Mouse (Mus musculus) ES-Bruce4 (cell line): ENCODE measurements around the gene Tcl1b2. TPM values are rescaled to one million over a fixed set of nuclear protein-coding genes. Genes with fewer than 3 reads are reported as not detected.
"Not testable (repeated sequence)": the region's sequence is repeated elsewhere in the genome, so short reads cannot be mapped to it uniquely, and the experiment has no call there.

ENCODE experiments used
- H3K27ac ChIP-seq: 2 replicates; pipeline ENCODE4 v1.5.1; 2012; ENCODE audit warnings: low read length, inconsistent platforms; ENCODE audit not compliant: insufficient read depth
- H3K27me3 ChIP-seq: 2 replicates; pipeline ENCODE4 v1.6.1; 2012; ENCODE audit warnings: mild to moderate bottlenecking, low read length, inconsistent platforms; ENCODE audit not compliant: control insufficient read depth, poor library complexity, insufficient read depth, severe bottlenecking
- H3K36me3 ChIP-seq: 2 replicates; pipeline ENCODE4 v1.6.1; 2012; ENCODE audit warnings: inconsistent platforms, mild to moderate bottlenecking, low read length, moderate library complexity; ENCODE audit not compliant: control insufficient read depth, poor library complexity, insufficient read depth, severe bottlenecking
- H3K4me1 ChIP-seq: one replicate; pipeline ENCODE4 v1.8.1; 2011; ENCODE audit warnings: low read length; ENCODE audit not compliant: control insufficient read depth, insufficient read depth
- H3K4me3 ChIP-seq: 2 replicates; pipeline ENCODE4 v1.5.1; 2011; ENCODE audit warnings: low read depth, mild to moderate bottlenecking, low read length
- H3K9ac ChIP-seq: 2 replicates; pipeline ENCODE4 v1.6.1; 2012; ENCODE audit warnings: low read depth, mild to moderate bottlenecking, inconsistent platforms; ENCODE audit not compliant: poor library complexity, severe bottlenecking
- H3K9me3 ChIP-seq: replicated peaks from 2 replicates; pipeline ENCODE4 v1.6.1; 2012; ENCODE audit warnings: mild to moderate bottlenecking, low read length, inconsistent platforms; ENCODE audit not compliant: control insufficient read depth, poor library complexity, insufficient read depth, severe bottlenecking
- CTCF ChIP-seq: IDR thresholded peaks from one replicate; pipeline ENCODE4 v1.8.1; 2011; ENCODE audit warnings: low read depth, low read length
- EP300 ChIP-seq: IDR thresholded peaks from 2 replicates; pipeline ENCODE4 v1.6.1; 2011; ENCODE audit warnings: low read depth, low read length; ENCODE audit not compliant: insufficient read depth
- POLR2A ChIP-seq: IDR thresholded peaks from one replicate; pipeline ENCODE4 v1.8.1; 2011; ENCODE audit warnings: low read length; ENCODE audit not compliant: insufficient read depth
- polyA plus RNA-seq: library from polyadenylated mRNA; stranded (reverse); fragments of >200 nt; gene quantifications from 2 replicates; pipeline ENCODE4 v1.2.4, GENCODE M21; 2011; ENCODE audit warnings: low read depth; ENCODE audit not compliant: missing spikeins, insufficient read depth, insufficient read length

Gene Tcl1b2
- polyA plus RNA-seq, 1 experiment: not detected

DNA sequence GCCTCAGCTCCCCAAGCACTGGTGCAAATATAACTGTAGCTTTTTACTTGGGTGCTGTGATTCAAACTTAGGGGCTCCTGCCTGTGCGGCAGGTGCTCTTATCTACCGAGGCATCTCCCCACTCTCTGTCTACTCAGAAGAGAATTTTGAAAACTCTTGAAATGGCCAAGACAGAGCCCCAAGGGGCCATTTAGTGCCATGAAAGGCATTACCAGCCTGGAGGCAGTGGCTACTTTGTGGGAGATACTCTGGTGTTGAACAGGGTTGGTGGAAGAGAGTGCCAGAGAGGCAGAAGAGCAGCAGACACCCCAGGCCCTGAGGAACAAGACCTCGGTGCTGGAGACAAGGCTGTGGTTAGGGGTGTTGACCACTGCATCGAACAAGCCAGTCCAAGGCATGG, 11.0 kb upstream of the Tcl1b2 start:
- H3K27me3 ChIP-seq, H3K9me3 ChIP-seq, H3K36me3 ChIP-seq, H3K4me1 ChIP-seq, H3K4me3 ChIP-seq, H3K9ac ChIP-seq, H3K27ac ChIP-seq: not testable (repeated sequence)

GRCm38 (mm10) chr12:105137729-105138128, 8.1 kb upstream of the Tcl1b2 start:
- H3K9me3 ChIP-seq, H3K4me1 ChIP-seq, H3K4me3 ChIP-seq, H3K9ac ChIP-seq, H3K36me3 ChIP-seq, H3K27ac ChIP-seq, H3K27me3 ChIP-seq: not testable (repeated sequence)

- H3K36me3 ChIP-seq: no peaks in the 10 kb centered on the region
- no peak overlapping the region for H3K4me3 ChIP-seq
- no peaks in the 10 kb centered on the region for H3K9me3 ChIP-seq
- H3K27ac ChIP-seq: no peak overlapping the region
- no peak overlapping the region for H3K9ac ChIP-seq
- TF ChIP-seq EP300 (no peak), POLR2A (no peak), CTCF (no peak)
- no peaks in the 10 kb centered on the region for H3K27me3 ChIP-seq
- no peaks in the 10 kb centered on the region for H3K4me1 ChIP-seq
These were observed 2.7 kb upstream of the Tcl1b2 start for GRCm38 (mm10) chr12:105143096-105143495.

GRCm38 (mm10) chr12:105144928-105145327, 886 bp upstream of the Tcl1b2 start:
- H3K27me3 ChIP-seq: not testable (repeated sequence)

GRCm38 (mm10) chr12:105155286-105155685, 9.5 kb downstream of the Tcl1b2 start:
- not testable (repeated sequence) for H3K9ac ChIP-seq, H3K4me3 ChIP-seq, H3K27me3 ChIP-seq, H3K9me3 ChIP-seq, H3K27ac ChIP-seq, H3K4me1 ChIP-seq, H3K36me3 ChIP-seq

More at GRCm38 (mm10) chr12:105144928-105145327, 886 bp upstream of the Tcl1b2 start:
- not testable (repeated sequence) for H3K9ac ChIP-seq, H3K4me1 ChIP-seq, H3K36me3 ChIP-seq, H3K27ac ChIP-seq, H3K4me3 ChIP-seq, H3K9me3 ChIP-seq

- no peak overlapping the region for H3K27ac ChIP-seq
- H3K36me3 ChIP-seq: no peaks in the 10 kb centered on the region
- H3K27me3 ChIP-seq: no peaks in the 10 kb centered on the region
- TF ChIP-seq EP300 (no peak), CTCF (no peak), POLR2A (no peak)
- no peak overlapping the region for H3K9ac ChIP-seq
- no peaks in the 10 kb centered on the region for H3K9me3 ChIP-seq
- no peak overlapping the region for H3K4me3 ChIP-seq
- no peaks in the 10 kb centered on the region for H3K4me1 ChIP-seq
These were observed 13.0 kb downstream of the Tcl1b2 start for GRCm38 (mm10) chr12:105158842-105159241.

GRCm38 (mm10) chr12:105159390-105159789, 13.6 kb downstream of the Tcl1b2 start, which contains the start of gene Tcl1b1:
TSS of gene Tcl1b1 (plus strand) at chr12:105159690.
- TF ChIP-seq CTCF: no peak
- TF ChIP-seq EP300: no peak
- no peak for TF ChIP-seq POLR2A
- Histone ChIP-seq H3K27ac (no peak within 1 kb of the TSS), H3K27me3 (no peaks in the 10 kb centered on the region), H3K9ac (no peak within 1 kb of the TSS), H3K36me3 (no peaks in the 10 kb centered on the region), H3K4me1 (no peaks in the 10 kb centered on the region), H3K4me3 (no peak within 1 kb of the TSS), H3K9me3 (no peaks in the 10 kb centered on the region)
